In the genomic region with DNA sequence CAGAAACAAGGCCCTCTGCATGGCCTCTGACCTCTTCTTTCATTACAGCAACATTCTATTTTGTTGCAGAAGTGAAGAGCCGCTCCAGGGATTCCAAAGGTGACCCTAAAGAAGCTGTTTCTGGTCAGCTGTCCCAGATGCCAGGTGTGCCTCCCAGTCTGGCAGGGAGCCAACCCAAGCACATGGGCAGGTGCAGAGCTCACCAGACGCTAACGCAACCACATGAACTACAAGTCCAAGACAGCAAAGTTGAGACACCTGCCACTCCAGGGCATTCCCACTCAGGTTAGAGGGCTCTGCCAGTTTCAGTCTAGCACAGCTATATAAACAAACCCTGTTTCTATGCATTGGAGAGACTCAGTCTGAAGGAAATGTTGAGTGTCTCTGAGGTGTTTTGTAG, we compare ENCODE assay signal across 18 mouse cellular contexts.
DNase-seq lines count a peak whose midpoint lies in the region; ATAC-seq lines count a peak whose summit lies in the region.
"Had no signal": no experiment of that assay in that cellular context is flagged by ENCODE, and none has a peak within 500 bp of the region (broad histone marks: within the 10 kb centered on the region; RNA-seq: fewer than 3 reads in every experiment).

No protein-coding gene starts in this region.

- H3K4me2 ChIP-seq in embryonic facial prominence, embryonic 14.5 days (ENCODE audit: low read depth, low read length) = no peak overlapping the region
- H3K4me2 ChIP-seq: liver, embryonic 13.5 days; neural tube, embryonic 15.5 days had no signal

- H3K4me3 ChIP-seq in embryonic facial prominence, embryonic 14.5 days (ENCODE audit: low read depth, low read length) = no peak overlapping the region
- H3K4me3 ChIP-seq: heart, adult 2 months; liver, embryonic 13.5 days; neural tube, embryonic 15.5 days had no signal

- H3K36me3 ChIP-seq in embryonic facial prominence, embryonic 14.5 days (ENCODE audit: control insufficient read depth, insufficient read depth, low read length) = no peaks in the 10 kb centered on the region
- H3K36me3 ChIP-seq: liver, embryonic 13.5 days; neural tube, embryonic 15.5 days had no signal

- 37% methylated on average over 3 of the region's 3 CpGs for WGBS in embryonic facial prominence, embryonic 14.5 days

- H3K27me3 ChIP-seq in embryonic facial prominence, embryonic 14.5 days (replicated peaks; ENCODE audit: control insufficient read depth, insufficient read depth, low read length) = no peaks in the 10 kb centered on the region
- H3K27me3 ChIP-seq: liver, embryonic 13.5 days; neural tube, embryonic 15.5 days had no signal

- no peak overlapping the region for H3K27ac ChIP-seq in embryonic facial prominence, embryonic 14.5 days (replicated peaks; ENCODE audit: low read depth, low read length)
- H3K27ac ChIP-seq: heart, adult 2 months; liver, embryonic 13.5 days; neural tube, embryonic 15.5 days had no signal

- peak; percentile 25 to 28 for DNase-seq in cerebellum, postnatal 10 days
- DNase-seq in embryonic facial prominence, embryonic 14.5 days (ENCODE audit: low spot score) = peak; percentile 31
- DNase-seq in kidney, postnatal 14 days = peak; percentile 52
- peak; percentile 11 for DNase-seq in lung, postnatal 10 days
- DNase-seq in spleen, adult 18-20 months = no peak
- DNase-seq in Muller cell, postnatal 12 days (ENCODE audit: inconsistent ontology term) = no peak
- no peak for DNase-seq in layer of hippocampus, adult 9-10 months (ENCODE audit: low spot score)
- DNase-seq: adrenal gland, adult 2 months; cerebellum, adult 9-11 months; heart, adult 2 months; heart, postnatal 14 days; liver, embryonic 13.5 days; right cerebral cortex, adult 18-20 months; thymus, adult 2 months had no signal

- H3K9me3 ChIP-seq in embryonic facial prominence, embryonic 14.5 days (ENCODE audit: control insufficient read depth, low read length) = peaks cover 10% of the 10 kb centered on the region; the same call in 1 of the 2 replicates
- H3K9me3 ChIP-seq: liver, embryonic 13.5 days; neural tube, embryonic 15.5 days had no signal

- H3K9ac ChIP-seq in embryonic facial prominence, embryonic 14.5 days (ENCODE audit: low read depth, low read length) = no peak overlapping the region
- H3K9ac ChIP-seq: liver, embryonic 13.5 days; neural tube, embryonic 15.5 days had no signal

- no peaks in the 10 kb centered on the region for H3K4me1 ChIP-seq in embryonic facial prominence, embryonic 14.5 days (ENCODE audit: control insufficient read depth, insufficient read depth, low read length)
- H3K4me1 ChIP-seq: liver, embryonic 13.5 days had no signal

- no peak for ATAC-seq in cerebellum, adult (ENCODE audit: insufficient number of reproducible peaks, low FRiP score, low TSS enrichment)
- ATAC-seq in embryonic facial prominence, embryonic 14.5 days (ENCODE audit: low read depth) = peak; percentile 64; the same call in 1 of the 2 replicates
- ATAC-seq: hindbrain, embryonic 16.5 days; Patski had no signal

Comparison
In these comparisons a context has a peak if more than half of its experiments do, and no peak if none do; other contexts are left out.
1. DNase-seq: peak in cerebellum, postnatal 10 days (2 of 2), embryonic facial prominence, embryonic 14.5 days (single experiment), kidney, postnatal 14 days (single experiment) and lung, postnatal 10 days (single experiment); none in spleen, adult 18-20 months (0 of 2), Muller cell, postnatal 12 days (single experiment) and layer of hippocampus, adult 9-10 months (single experiment).